Mouse (Mus musculus) embryonic fibroblast, embryonic 13.5 days (primary cell): ENCODE results near the gene Nlrc5. TPM values are rescaled to one million over a fixed set of nuclear protein-coding genes. Genes with fewer than 3 reads are reported as not detected.

ENCODE experiments used
- H3K27ac ChIP-seq: 2 replicates; pipeline ENCODE4 v1.5.1; 2012; ENCODE audit warnings: low read length, control low read depth, inconsistent platforms; ENCODE audit not compliant: insufficient read depth
- H3K4me1 ChIP-seq: 2 replicates; pipeline ENCODE4 v1.6.1; 2011; ENCODE audit warnings: low read length; ENCODE audit not compliant: control insufficient read depth, insufficient read depth
- H3K4me3 ChIP-seq: 2 replicates; pipeline ENCODE4 v1.5.1; 2011; ENCODE audit warnings: mild to moderate bottlenecking, control low read depth, low read length; ENCODE audit not compliant: insufficient read depth
- CTCF ChIP-seq: IDR thresholded peaks from 2 replicates; pipeline ENCODE4 v1.5.1; 2011; ENCODE audit warnings: mild to moderate bottlenecking, control low read depth, low read length, moderate library complexity, borderline replicate concordance; ENCODE audit not compliant: insufficient read depth
- POLR2A ChIP-seq: IDR thresholded peaks from 2 replicates; pipeline ENCODE4 v1.6.1; 2011; ENCODE audit warnings: low read depth, mild to moderate bottlenecking, control low read depth, low read length, moderate library complexity
- polyA plus RNA-seq: library from polyadenylated mRNA; stranded (reverse); fragments of >200 nt; gene quantifications from 2 replicates; pipeline ENCODE4 v1.2.4, GENCODE M21; 2011; ENCODE audit warnings: low read depth; ENCODE audit not compliant: missing spikeins, insufficient read length

Gene Nlrc5
- polyA plus RNA-seq, 1 experiment: 6.2 TPM

GRCm38 (mm10) chr8:94532000-94532399, 97.8 kb downstream of the Nlrc5 start:
- Histone ChIP-seq H3K27ac (peak overlapping the region; percentile 87), H3K4me3 (peak overlapping the region; percentile 81), H3K4me1 (0 out of 2 replicates have a peak, but pooled peaks cover 2% of the 10 kb centered on the region)
- TF ChIP-seq CTCF (no peak), POLR2A (peak; percentile 44; the same call in 1 of the 2 replicates)

- peak overlapping the region; percentile 81 for H3K4me3 ChIP-seq
- 0 out of 2 replicates have a peak, but pooled peaks cover 2% of the 10 kb centered on the region for H3K4me1 ChIP-seq
- peak overlapping the region; percentile 87 for H3K27ac ChIP-seq
- TF ChIP-seq CTCF (no peak), POLR2A (no peak)
These were observed 98.3 kb downstream of the Nlrc5 start for GRCm38 (mm10) chr8:94532525-94532872.

DNA sequence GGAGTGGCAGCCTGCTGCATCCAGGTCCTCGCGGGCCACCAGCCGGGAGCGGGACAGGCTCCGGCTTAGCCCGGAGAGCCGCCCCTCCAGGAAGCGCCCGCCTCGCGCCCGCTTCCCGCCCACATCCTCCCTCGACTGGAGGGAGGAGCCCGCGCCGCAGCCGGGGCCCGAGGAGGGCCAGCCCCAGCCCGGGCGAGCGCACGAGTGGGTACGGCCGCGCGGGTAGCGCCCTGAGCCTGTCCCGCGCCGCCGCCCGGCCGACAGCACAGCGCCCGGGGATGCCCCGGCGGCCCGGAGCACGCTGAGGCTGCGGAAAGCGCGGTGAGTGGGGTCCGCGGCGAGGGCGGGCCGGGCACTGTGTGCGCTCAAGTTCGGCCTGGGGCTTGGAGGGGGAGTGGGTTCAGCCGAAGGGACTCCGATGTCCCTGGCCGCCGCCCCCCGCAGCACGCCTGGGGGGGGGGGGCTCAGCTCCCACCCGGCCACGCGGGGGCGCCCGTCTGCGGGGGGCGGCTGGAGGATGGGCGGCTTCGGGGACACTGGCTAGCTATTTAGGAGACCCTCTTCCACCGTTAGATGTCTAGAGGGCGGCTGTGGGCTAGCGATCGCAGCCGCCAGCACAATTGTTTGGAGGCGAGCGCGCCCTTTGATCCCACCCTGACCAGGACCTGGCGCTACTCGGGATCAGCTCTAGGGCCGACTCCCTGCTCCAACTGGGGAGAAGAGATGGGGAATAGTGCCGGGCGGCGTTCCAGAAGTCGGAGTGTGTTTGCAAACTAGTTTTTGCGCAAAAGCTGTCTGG, 98.9 kb downstream of the Nlrc5 start, which contains the start of gene Cpne2:
Gene Cpne2, plus strand, starts transcription at position 118 of the 799 bp plus-strand sequence.
- H3K4me3 ChIP-seq: peak within 1 kb of the TSS; percentile 81
- H3K27ac ChIP-seq: peak within 1 kb of the TSS; percentile 87
- 0 out of 2 replicates have a peak, but pooled peaks cover 2% of the 10 kb centered on the region for H3K4me1 ChIP-seq
- peak; percentile 90 for TF ChIP-seq POLR2A
- no peak for TF ChIP-seq CTCF

GRCm38 (mm10) chr8:94534612-94535011, 100.5 kb downstream of the Nlrc5 start:
- Histone ChIP-seq H3K4me3 (no peak overlapping the region), H3K4me1 (0 out of 2 replicates have a peak, but pooled peaks cover 2% of the 10 kb centered on the region), H3K27ac (no peak overlapping the region)
- TF ChIP-seq POLR2A (no peak), CTCF (no peak)

DNA sequence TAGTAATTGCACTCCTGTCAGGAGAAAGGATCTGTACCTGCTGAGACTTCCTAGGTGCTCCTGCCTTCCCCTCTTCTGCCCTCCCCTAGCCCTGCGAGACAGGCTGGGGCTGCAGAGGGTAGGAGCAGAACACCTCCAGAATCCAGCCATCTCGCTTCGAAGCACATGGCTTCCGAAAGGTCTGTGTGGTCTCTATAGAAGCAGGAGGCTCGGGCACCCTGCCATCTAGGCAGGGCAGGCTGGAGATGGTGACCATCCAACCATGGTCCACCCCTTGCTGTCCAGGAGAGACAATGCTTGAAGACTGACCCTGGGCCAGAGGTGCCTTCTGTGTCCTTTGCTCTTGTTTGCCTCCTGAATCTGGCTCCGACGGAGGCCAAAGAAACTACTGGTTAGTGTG, 101.5 kb downstream of the Nlrc5 start:
- Histone ChIP-seq H3K4me3 (no peak overlapping the region), H3K27ac (no peak overlapping the region), H3K4me1 (0 out of 2 replicates have a peak, but pooled peaks cover 2% of the 10 kb centered on the region)
- TF ChIP-seq POLR2A (no peak), CTCF (no peak)

- TF ChIP-seq CTCF (no peak), POLR2A (no peak)
- H3K4me1 ChIP-seq: no peaks in the 10 kb centered on the region
These were observed 103.3 kb downstream of the Nlrc5 start for GRCm38 (mm10) chr8:94537456-94537855.

DNA sequence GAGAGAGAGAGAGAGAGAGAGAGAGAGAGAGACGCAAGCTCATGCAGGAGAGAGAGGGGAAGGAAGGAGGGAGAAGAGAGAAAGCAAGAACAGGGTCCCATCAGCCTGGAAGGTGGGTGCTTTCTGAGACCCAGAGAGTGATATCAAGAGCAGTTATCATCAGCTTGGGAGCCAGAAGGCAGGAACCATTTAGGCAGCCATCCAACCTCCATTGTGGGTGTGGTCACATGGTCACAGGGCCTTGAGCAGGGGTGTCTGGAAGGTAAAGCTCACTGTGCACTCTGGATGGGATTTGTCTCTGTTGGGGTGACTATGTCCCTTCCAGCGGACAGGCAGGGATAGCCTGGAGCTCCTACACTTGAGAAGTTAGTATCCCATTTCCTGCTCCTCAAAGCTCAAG, 105.9 kb downstream of the Nlrc5 start:
- H3K4me1 ChIP-seq: no peaks in the 10 kb centered on the region
- TF ChIP-seq POLR2A (no peak), CTCF (no peak)
- H3K27ac ChIP-seq: no peak overlapping the region
- H3K4me3 ChIP-seq: no peak overlapping the region

More at GRCm38 (mm10) chr8:94537456-94537855, 103.3 kb downstream of the Nlrc5 start:
- no peak overlapping the region for H3K27ac ChIP-seq
- H3K4me3 ChIP-seq: no peak overlapping the region

- no peak for TF ChIP-seq CTCF
- TF ChIP-seq POLR2A: no peak
- Histone ChIP-seq H3K27ac (no peak overlapping the region), H3K4me3 (no peak overlapping the region)
These were observed 107.0 kb downstream of the Nlrc5 start for GRCm38 (mm10) chr8:94540889-94541795.

DNA sequence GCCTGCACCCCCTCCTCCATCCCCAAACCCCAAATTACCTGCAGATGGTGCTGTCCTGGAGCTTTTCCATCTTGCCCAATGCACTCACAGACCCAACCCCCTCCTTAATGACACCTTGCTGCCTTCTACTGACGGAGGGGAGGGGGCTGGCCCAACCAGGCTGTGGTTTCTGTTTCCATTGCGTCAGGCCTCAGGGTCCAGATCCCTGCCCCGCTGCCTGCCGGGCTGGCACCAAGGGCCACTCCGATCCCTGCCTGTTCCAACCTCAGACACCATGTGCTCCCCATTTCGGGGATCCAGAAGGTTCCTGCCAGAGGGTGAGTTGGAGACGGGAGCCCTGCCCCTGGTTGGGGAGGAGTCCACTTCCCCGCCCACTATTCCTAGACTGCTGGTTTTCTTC, 109.8 kb downstream of the Nlrc5 start:
- H3K27ac ChIP-seq: no peak overlapping the region
- TF ChIP-seq CTCF (no peak), POLR2A (no peak)
- H3K4me1 ChIP-seq: no peaks in the 10 kb centered on the region
- H3K4me3 ChIP-seq: no peak overlapping the region

More at GRCm38 (mm10) chr8:94540889-94541795, 107.0 kb downstream of the Nlrc5 start:
- no peaks in the 10 kb centered on the region for H3K4me1 ChIP-seq
